Mouse (Mus musculus) erythroblast, embryonic 14.5 days (primary cell): ENCODE data around the gene Atp5e. TPM values are rescaled to one million over a fixed set of nuclear protein-coding genes. Genes with fewer than 3 reads are reported as not detected.

Experiments used
- H3K27me3 ChIP-seq: 2 replicates; pipeline ENCODE4 v1.6.1; 2012; ENCODE audit warnings: inconsistent platforms; ENCODE audit not compliant: control insufficient read depth
- H3K36me3 ChIP-seq: 2 replicates; pipeline ENCODE4 v1.6.1; 2012; ENCODE audit warnings: mild to moderate bottlenecking, inconsistent platforms; ENCODE audit not compliant: control insufficient read depth
- H3K4me1 ChIP-seq: 2 replicates; pipeline ENCODE4 v1.6.1; 2012; ENCODE audit warnings: inconsistent platforms; ENCODE audit not compliant: control insufficient read depth
- H3K4me3 ChIP-seq: replicated peaks from 2 replicates; pipeline ENCODE3; 2012; ENCODE audit warnings: moderate library complexity, mild to moderate bottlenecking, inconsistent platforms
- H3K9me3 ChIP-seq: 2 replicates; pipeline ENCODE4 v1.6.1; 2012; ENCODE audit warnings: low read length, inconsistent platforms, mixed read lengths; ENCODE audit not compliant: control insufficient read depth
- GATA1 ChIP-seq: IDR thresholded peaks from 2 replicates; pipeline ENCODE4 v1.6.1; 2012; ENCODE audit warnings: low read length, inconsistent platforms, mixed read lengths
- TAL1 ChIP-seq: IDR thresholded peaks from 3 replicates; pipeline ENCODE4 v1.6.1; 2012; ENCODE audit warnings: low read length, inconsistent platforms, mixed read lengths
- polyA plus RNA-seq: library from polyadenylated mRNA; stranded (reverse); fragments of >175 nt; gene quantifications from 2 replicates; pipeline ENCODE4 v1.2.3, GENCODE M21; 2012

Atp5e gene
- polyA plus RNA-seq, 1 experiment: 23.3 TPM

- Histone ChIP-seq H3K9me3 (no peaks in the 10 kb centered on the region), H3K36me3 (peaks cover 23% of the 10 kb centered on the region), H3K27me3 (peaks cover 4% of the 10 kb centered on the region), H3K4me1 (peaks cover 54% of the 10 kb centered on the region), H3K4me3 (no peak overlapping the region)
- TF ChIP-seq GATA1: no peak
- TF ChIP-seq TAL1: no peak
These were observed 23.9 kb downstream of the Atp5e start for GRCm38 (mm10) chr2:174439961-174440360.

GRCm38 (mm10) chr2:174439450-174439838, 24.5 kb downstream of the Atp5e start:
- Histone ChIP-seq H3K27me3 (peaks cover 4% of the 10 kb centered on the region), H3K36me3 (peaks cover 28% of the 10 kb centered on the region), H3K4me3 (peak overlapping the region; percentile 76), H3K9me3 (no peaks in the 10 kb centered on the region), H3K4me1 (peaks cover 58% of the 10 kb centered on the region)
- no peak for TF ChIP-seq TAL1
- TF ChIP-seq GATA1: no peak

GRCm38 (mm10) chr2:174438737-174439449, 25.0 kb downstream of the Atp5e start, which contains the start of gene Ctsz:
Gene Ctsz, minus strand, starts transcription at chr2:174439039.
- TF ChIP-seq TAL1 (no peak), GATA1 (no peak)
- peak within 1 kb of the TSS; percentile 76 for H3K4me3 ChIP-seq
- no peaks in the 10 kb centered on the region for H3K9me3 ChIP-seq
- peaks cover 32% of the 10 kb centered on the region for H3K36me3 ChIP-seq
- H3K27me3 ChIP-seq: peaks cover 4% of the 10 kb centered on the region
- H3K4me1 ChIP-seq: peaks cover 57% of the 10 kb centered on the region

GRCm38 (mm10) chr2:174438181-174438580, 25.7 kb downstream of the Atp5e start:
- Histone ChIP-seq H3K4me1 (peaks cover 58% of the 10 kb centered on the region), H3K9me3 (no peaks in the 10 kb centered on the region), H3K36me3 (peaks cover 39% of the 10 kb centered on the region), H3K27me3 (peaks cover 1% of the 10 kb centered on the region; the same call in 1 of the 2 replicates), H3K4me3 (peak overlapping the region; percentile 76)
- TF ChIP-seq TAL1 (no peak), GATA1 (no peak)

GRCm38 (mm10) chr2:174437697-174437982, 26.3 kb downstream of the Atp5e start:
- peaks cover 42% of the 10 kb centered on the region for H3K36me3 ChIP-seq
- peak overlapping the region; percentile 76 for H3K4me3 ChIP-seq
- TF ChIP-seq TAL1 (no peak), GATA1 (no peak)
- H3K9me3 ChIP-seq: no peaks in the 10 kb centered on the region
- peaks cover 58% of the 10 kb centered on the region for H3K4me1 ChIP-seq
- H3K27me3 ChIP-seq: no peaks in the 10 kb centered on the region; the same call in 1 of the 2 replicates

GRCm38 (mm10) chr2:174436916-174437696, 26.8 kb downstream of the Atp5e start:
- TF ChIP-seq TAL1 (no peak), GATA1 (no peak)
- Histone ChIP-seq H3K4me3 (no peak overlapping the region), H3K9me3 (no peaks in the 10 kb centered on the region), H3K4me1 (peaks cover 56% of the 10 kb centered on the region), H3K36me3 (peaks cover 46% of the 10 kb centered on the region), H3K27me3 (no peaks in the 10 kb centered on the region; the same call in 1 of the 2 replicates)

- Histone ChIP-seq H3K36me3 (peaks cover 50% of the 10 kb centered on the region), H3K4me1 (peaks cover 53% of the 10 kb centered on the region), H3K9me3 (no peaks in the 10 kb centered on the region), H3K4me3 (no peak overlapping the region), H3K27me3 (no peaks in the 10 kb centered on the region)
- TF ChIP-seq GATA1: no peak
- TF ChIP-seq TAL1: no peak
These were observed 27.7 kb downstream of the Atp5e start for GRCm38 (mm10) chr2:174436076-174436701.

GRCm38 (mm10) chr2:174434943-174435342, 29.0 kb downstream of the Atp5e start:
- Histone ChIP-seq H3K27me3 (no peaks in the 10 kb centered on the region), H3K9me3 (no peaks in the 10 kb centered on the region), H3K4me3 (no peak overlapping the region), H3K36me3 (peaks cover 62% of the 10 kb centered on the region), H3K4me1 (peaks cover 50% of the 10 kb centered on the region)
- TF ChIP-seq TAL1: no peak
- TF ChIP-seq GATA1: no peak
